Mouse (Mus musculus): ENCODE measurements at regions not wholly inside any gene's neighbourhood (a gene's known extent, or its start where the extent isn't known, plus 50 kb on each side); places are given as distances from the start of the nearest gene placed in this dataset.

- TF ChIP-seq CTCF (IDR thresholded peaks at IDR 0.05; ENCODE audit: control insufficient read depth, insufficient read depth, insufficient replicate concordance, low read depth, low read length), result peak; percentile 14; the same call in 1 of the 2 replicates
- TF ChIP-seq POLR2A (IDR thresholded peaks at IDR 0.05; ENCODE audit: control insufficient read depth, low read depth, low read length), result no peak
Observed at GRCm38 (mm10) chr13:16763746-16764145, 752.1 kb downstream of the Inhba start.

Measured in testis, adult 2 months (tissue).